Mouse (Mus musculus) embryonic facial prominence, embryonic 15.5 days (tissue): Measurements from ENCODE around the gene Rufy3. TPM values are rescaled to one million over a fixed set of nuclear protein-coding genes. Genes with fewer than 3 reads are reported as not detected.
"Not testable (repeated sequence)": the region's sequence is repeated elsewhere in the genome, so short reads cannot be mapped to it uniquely, and the experiment has no call there.

Source experiments
- ATAC-seq: fragments of 200-750 bp; cut with Nextera tagmentation; 2 replicates; pipeline ENCODE4 v1.8.0; 2017; ENCODE audit warnings: low read depth, moderate TSS enrichment; ENCODE audit not compliant: insufficient number of reproducible peaks, low FRiP score, low TSS enrichment
- H3K27ac ChIP-seq: fragments of 300-500 bp; sonication (generic); replicated peaks from 2 replicates; pipeline ENCODE4 v1.5.1; 2015; ENCODE audit warnings: mild to moderate bottlenecking, inconsistent platforms
- H3K27me3 ChIP-seq: fragments of 300-500 bp; sonication (generic); 2 replicates; pipeline ENCODE4 v1.6.1; 2015; ENCODE audit warnings: inconsistent platforms
- H3K36me3 ChIP-seq: fragments of 300-500 bp; sonication (generic); 2 replicates; pipeline ENCODE4 v1.6.1; 2015; ENCODE audit warnings: mild to moderate bottlenecking, inconsistent platforms
- H3K4me1 ChIP-seq: fragments of 300-500 bp; sonication (generic); 2 replicates; pipeline ENCODE4 v1.6.1; 2015; ENCODE audit warnings: inconsistent platforms
- H3K4me2 ChIP-seq: fragments of 300-500 bp; sonication (generic); replicated peaks from 2 replicates; pipeline ENCODE4 v1.6.1; 2015; ENCODE audit warnings: mild to moderate bottlenecking, inconsistent platforms
- H3K4me3 ChIP-seq: fragments of 300-500 bp; sonication (generic); replicated peaks from 2 replicates; pipeline ENCODE4 v1.5.1; 2015; ENCODE audit warnings: mild to moderate bottlenecking, inconsistent platforms
- H3K9ac ChIP-seq: fragments of 300-500 bp; sonication (generic); 2 replicates; pipeline ENCODE4 v1.6.1; 2015; ENCODE audit warnings: inconsistent platforms
- H3K9me3 ChIP-seq: fragments of 300-500 bp; sonication (generic); replicated peaks from 2 replicates; pipeline ENCODE4 v1.6.1; 2016; ENCODE audit warnings: inconsistent platforms
- WGBS: fragments of 180-500 bp; shearing (Covaris S2); methylation state at CpG from one replicate; pipeline ENCODE4 v1.1.7; 2015; 5-methylcytosine and 5-hydroxymethylcytosine counted together
- polyA plus RNA-seq: library from polyadenylated mRNA; unstranded; fragments of >200 nt; fragmentation: Nextera tagmentation; extraction: Ambion mirVana; gene quantifications from 2 replicates; pipeline ENCODE4 v1.2.1, GENCODE M21; 2015

The Rufy3 gene
- polyA plus RNA-seq: 14.9 and 17.3 TPM in 2 replicates

DNA sequence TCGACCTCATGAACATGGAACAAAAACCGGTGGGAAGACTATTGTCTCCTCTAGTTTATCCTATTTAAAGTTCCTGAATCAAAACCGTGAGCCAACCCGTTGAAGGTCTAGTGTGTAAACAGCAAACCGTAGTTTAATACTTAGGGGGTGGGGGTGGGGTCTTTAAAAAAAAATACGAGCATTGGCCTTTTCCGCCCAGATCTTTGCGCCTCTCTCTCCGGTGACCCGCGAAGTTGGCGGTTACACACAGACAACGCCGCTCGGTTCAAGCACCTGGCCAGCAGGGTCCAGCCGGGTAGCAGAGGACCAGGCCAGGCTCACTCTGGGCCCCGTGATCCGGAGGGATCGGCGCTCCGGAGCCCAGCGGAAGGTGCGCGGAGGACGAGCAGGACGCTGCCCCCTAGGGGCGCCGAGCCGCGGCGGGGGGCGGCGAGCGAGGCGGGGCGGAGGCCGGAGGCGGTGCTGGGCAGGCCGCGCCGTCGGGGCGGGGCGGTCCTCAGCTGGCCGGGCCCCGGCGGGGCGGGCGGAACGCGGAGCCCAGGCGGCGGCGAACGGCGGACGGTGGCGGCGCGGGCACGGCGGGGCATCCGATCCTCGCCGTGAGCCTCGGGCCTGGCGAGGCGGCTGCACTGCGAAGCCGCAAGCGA is at the start of gene Rufy3:
TSS of gene Rufy3 (plus strand) at position 540 of the 647 bp plus-strand sequence.
- peak within 1 kb of the TSS; percentile 66 for H3K4me2 ChIP-seq

GRCm38 (mm10) chr5:88519232-88519631 is 45.6 kb upstream of the Rufy3 start:
- Histone ChIP-seq H3K27me3 (no peaks in the 10 kb centered on the region), H3K4me2 (no peak overlapping the region), H3K4me3 (no peak overlapping the region), H3K27ac (no peak overlapping the region), H3K9ac (no peak overlapping the region), H3K9me3 (no peaks in the 10 kb centered on the region), H3K36me3 (no peaks in the 10 kb centered on the region), H3K4me1 (no peaks in the 10 kb centered on the region)
- ATAC-seq: no peak
- 5% methylated on average over 2 of the region's 2 CpGs for WGBS

More for the DNA sequence above, at the start of gene Rufy3:
- Histone ChIP-seq H3K36me3 (no peaks in the 10 kb centered on the region), H3K27me3 (no peaks in the 10 kb centered on the region), H3K4me3 (peak within 1 kb of the TSS; percentile 87), H3K9me3 (no peaks in the 10 kb centered on the region), H3K9ac (peak within 1 kb of the TSS; percentile 70), H3K27ac (peak within 1 kb of the TSS; percentile 90), H3K4me1 (peaks cover 13% of the 10 kb centered on the region)
- ATAC-seq: peak; percentile 90
- WGBS: under 1% methylated on average over 71 of the region's 71 CpGs

GRCm38 (mm10) chr5:88527657-88528056 is 37.2 kb upstream of the Rufy3 start, which contains the start of gene Jchain:
Gene Jchain (minus strand): TSS chr5:88527891.
- WGBS: 87% methylated on average over 3 of the region's 3 CpGs
- no peaks in the 10 kb centered on the region for H3K36me3 ChIP-seq
- no peaks in the 10 kb centered on the region for H3K4me1 ChIP-seq
- no peak within 1 kb of the TSS for H3K9ac ChIP-seq
- no peak within 1 kb of the TSS for H3K4me3 ChIP-seq
- no peak within 1 kb of the TSS for H3K27ac ChIP-seq
- no peak within 1 kb of the TSS for H3K4me2 ChIP-seq
- ATAC-seq: no peak
- H3K9me3 ChIP-seq: no peaks in the 10 kb centered on the region
- no peaks in the 10 kb centered on the region for H3K27me3 ChIP-seq

DNA sequence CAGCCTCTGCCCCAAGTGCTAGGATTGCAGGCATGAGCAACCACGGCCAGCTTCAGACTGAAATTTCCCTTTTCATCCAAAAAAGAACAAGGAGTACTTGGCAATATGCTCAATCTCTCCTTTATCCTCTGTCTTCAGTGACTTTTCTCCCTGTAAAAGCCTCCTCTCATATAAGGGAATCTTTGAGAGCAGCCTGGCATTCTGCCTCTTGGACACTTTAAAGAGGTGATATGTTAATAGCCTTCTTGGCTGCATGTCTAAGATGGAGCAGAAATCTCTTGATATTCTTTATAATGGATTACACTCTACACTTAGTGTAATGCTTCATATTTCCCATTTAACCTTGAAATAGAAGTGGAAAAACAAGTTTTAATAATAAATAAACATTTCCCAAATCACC is 33.9 kb upstream of the Rufy3 start:
- H3K9ac ChIP-seq: no peak overlapping the region
- 62% methylated on average over 1 of the region's 1 CpGs for WGBS
- no peak overlapping the region for H3K4me2 ChIP-seq
- H3K27ac ChIP-seq: no peak overlapping the region
- H3K36me3 ChIP-seq: no peaks in the 10 kb centered on the region
- H3K9me3 ChIP-seq: no peaks in the 10 kb centered on the region
- no peaks in the 10 kb centered on the region for H3K4me1 ChIP-seq
- H3K27me3 ChIP-seq: no peaks in the 10 kb centered on the region
- no peak overlapping the region for H3K4me3 ChIP-seq
- no peak for ATAC-seq

- no peaks in the 10 kb centered on the region for H3K36me3 ChIP-seq
- no peak overlapping the region for H3K9ac ChIP-seq
- WGBS: 60% methylated on average over 3 of the region's 3 CpGs
- no peak for ATAC-seq
- H3K27ac ChIP-seq: no peak overlapping the region
- no peak overlapping the region for H3K4me3 ChIP-seq
- H3K27me3 ChIP-seq: no peaks in the 10 kb centered on the region
- no peak overlapping the region for H3K4me2 ChIP-seq
- H3K4me1 ChIP-seq: 0 out of 2 replicates have a peak, but pooled peaks cover 4% of the 10 kb centered on the region
- H3K9me3 ChIP-seq: no peaks in the 10 kb centered on the region
Observed at GRCm38 (mm10) chr5:88534697-88535096, 30.1 kb upstream of the Rufy3 start.

GRCm38 (mm10) chr5:88540845-88541244 is 24.0 kb upstream of the Rufy3 start:
- no peaks in the 10 kb centered on the region for H3K27me3 ChIP-seq
- no peak for ATAC-seq
- H3K9ac ChIP-seq: no peak overlapping the region
- H3K27ac ChIP-seq: no peak overlapping the region
- H3K4me1 ChIP-seq: 0 out of 2 replicates have a peak, but pooled peaks cover 4% of the 10 kb centered on the region
- no peak overlapping the region for H3K4me2 ChIP-seq
- H3K4me3 ChIP-seq: no peak overlapping the region
- H3K36me3 ChIP-seq: no peaks in the 10 kb centered on the region
- no peaks in the 10 kb centered on the region for H3K9me3 ChIP-seq

GRCm38 (mm10) chr5:88542651-88543282 is 22.1 kb upstream of the Rufy3 start:
- ATAC-seq: no peak
- 52% methylated on average over 5 of the region's 5 CpGs for WGBS

DNA sequence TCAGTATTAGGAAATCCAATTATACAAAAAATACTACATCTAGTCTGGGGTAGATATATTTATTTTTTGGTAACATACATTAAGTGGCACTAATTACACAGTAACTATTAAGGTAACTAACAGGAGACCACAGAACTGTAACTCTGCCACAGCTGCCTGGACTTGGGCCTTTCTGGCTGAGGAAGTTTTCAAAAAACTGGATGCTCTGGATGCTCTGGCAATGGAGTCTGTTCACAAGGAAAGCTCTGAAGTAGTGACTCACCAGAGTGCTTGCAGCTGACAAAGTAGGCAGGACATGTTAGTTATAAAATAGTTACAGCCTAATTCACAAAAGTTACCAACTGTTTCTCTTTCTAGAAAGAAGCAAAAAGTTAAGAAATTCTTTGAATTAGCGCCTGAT is 20.4 kb upstream of the Rufy3 start:
- not testable (repeated sequence) for H3K9me3 ChIP-seq, ATAC-seq, H3K27ac ChIP-seq, H3K4me1 ChIP-seq, H3K4me2 ChIP-seq, H3K27me3 ChIP-seq, H3K9ac ChIP-seq, H3K4me3 ChIP-seq, H3K36me3 ChIP-seq
- 85% methylated on average over 1 of the region's 1 CpGs for WGBS

More at GRCm38 (mm10) chr5:88542651-88543282, 22.1 kb upstream of the Rufy3 start:
- H3K4me3 ChIP-seq: no peak overlapping the region
- no peaks in the 10 kb centered on the region for H3K4me1 ChIP-seq
- H3K9me3 ChIP-seq: no peaks in the 10 kb centered on the region
- no peak overlapping the region for H3K27ac ChIP-seq
- no peaks in the 10 kb centered on the region for H3K36me3 ChIP-seq
- H3K27me3 ChIP-seq: no peaks in the 10 kb centered on the region
- H3K4me2 ChIP-seq: no peak overlapping the region
- no peak overlapping the region for H3K9ac ChIP-seq

DNA sequence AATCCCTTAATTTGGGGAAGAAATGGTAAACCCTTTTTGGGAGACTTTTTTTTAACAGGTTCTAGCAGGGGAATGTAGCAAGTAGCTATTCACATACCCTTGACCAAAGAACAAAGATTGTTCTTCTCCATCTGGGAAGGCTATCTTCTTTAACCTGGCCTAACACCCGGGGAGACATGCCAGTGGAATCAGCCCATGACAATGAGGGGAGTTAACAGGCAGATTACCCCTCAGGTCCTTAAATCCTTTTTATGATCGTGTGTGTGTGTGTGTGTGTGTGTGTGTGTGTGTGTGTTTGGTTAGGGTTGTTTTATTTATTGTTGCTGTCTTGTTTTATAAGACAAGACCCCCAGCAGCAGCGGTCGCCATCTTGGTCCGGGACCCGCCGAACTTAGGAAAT is 19.3 kb upstream of the Rufy3 start:
- Histone ChIP-seq H3K4me1 (no peaks in the 10 kb centered on the region), H3K27me3 (no peaks in the 10 kb centered on the region), H3K4me3 (no peak overlapping the region), H3K4me2 (no peak overlapping the region), H3K36me3 (no peaks in the 10 kb centered on the region), H3K9me3 (no peaks in the 10 kb centered on the region), H3K27ac (no peak overlapping the region), H3K9ac (no peak overlapping the region)
- 89% methylated on average over 7 of the region's 7 CpGs for WGBS
- ATAC-seq: no peak

DNA sequence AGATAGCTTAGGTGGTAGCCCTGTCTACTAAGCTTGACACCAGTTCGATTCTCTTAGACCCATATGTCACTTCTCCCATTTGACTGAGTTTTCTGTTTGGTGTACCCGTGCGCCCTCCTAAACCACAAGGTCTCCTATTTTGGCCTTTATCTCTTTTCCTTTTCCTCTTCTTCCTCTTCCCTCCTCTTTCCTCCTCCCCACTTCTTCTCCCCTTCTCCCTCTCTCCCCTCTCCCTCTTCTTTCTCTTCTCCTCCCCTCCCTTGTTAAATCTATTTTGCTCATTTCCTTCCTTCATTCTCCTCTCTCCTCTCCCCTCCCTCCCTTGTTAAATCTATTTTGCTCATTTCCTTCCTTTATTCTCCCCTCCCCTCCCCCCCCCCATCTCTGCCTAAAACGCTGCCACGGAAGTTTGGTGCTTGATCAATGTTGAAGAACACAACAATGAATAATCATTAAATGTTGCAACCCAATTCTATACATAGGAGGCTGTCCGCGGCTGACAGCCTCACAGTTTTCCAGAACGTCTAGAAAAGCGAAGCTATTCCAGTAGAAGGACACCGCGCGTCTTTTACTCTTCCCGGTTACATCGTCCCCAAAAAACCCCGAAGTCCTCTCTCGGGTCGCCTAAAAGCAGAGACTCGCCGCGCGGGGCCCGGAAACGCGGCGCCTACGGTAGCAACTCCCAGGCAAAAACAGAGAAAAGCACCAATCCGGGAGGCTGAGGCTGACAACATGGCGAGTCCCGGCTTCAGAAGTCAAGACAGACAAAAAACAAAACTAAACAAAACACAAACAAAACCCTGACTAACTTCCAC is 11.4 kb upstream of the Rufy3 start:
- no peaks in the 10 kb centered on the region for H3K27me3 ChIP-seq
- 8% methylated on average over 29 of the region's 29 CpGs for WGBS

More for the DNA sequence above, 11.4 kb upstream of the Rufy3 start:
- Histone ChIP-seq H3K4me2 (peak overlapping the region; percentile 57), H3K27ac (peak overlapping the region; percentile 95), H3K9me3 (no peaks in the 10 kb centered on the region), H3K4me1 (peaks cover 13% of the 10 kb centered on the region), H3K36me3 (peaks cover 3% of the 10 kb centered on the region; the same call in 1 of the 2 replicates), H3K9ac (peak overlapping the region; percentile 60), H3K4me3 (peak overlapping the region; percentile 87)
- peak; percentile 69; the same call in 1 of the 2 replicates for ATAC-seq
